Mouse (Mus musculus): ENCODE data around the gene Gm28308. TPM values are rescaled to one million over a fixed set of nuclear protein-coding genes. Genes with fewer than 3 reads are reported as not detected.
A peak's percentile ranks its signal among the peaks of the same experiment; 100 is the strongest.

Gene Gm28308
- total RNA-seq, 2 experiments from 2014 or later = not detected

- Histone ChIP-seq H3K4me3 (no peak overlapping the region), H3K27ac (no peak overlapping the region)
- intact Hi-C loops (cut with DNase I) = loop anchor here (5.0 kb wide), 1 partner anchor 208 kb away; no protein-coding TSS in a partner anchor
- DNase-seq (ENCODE audit: extremely low spot score in 1 of 2, low spot score in 2 of 2) = no peak
- no peak for TF ChIP-seq CTCF (IDR thresholded peaks at IDR 0.05)
These were observed 1.9 kb upstream of the Gm28308 start for GRCm38 (mm10) chr6:52215070-52215469.

- DNase-seq (ENCODE audit: extremely low spot score in 1 of 2, low spot score in 2 of 2) = no peak
- TF ChIP-seq CTCF (IDR thresholded peaks at IDR 0.05) = no peak
- intact Hi-C loops (cut with DNase I) = no loop called here
These were observed 1.1 kb upstream of the Gm28308 start for GRCm38 (mm10) chr6:52214271-52214670.

GRCm38 (mm10) chr6:52212556-52213118 is 502 bp downstream of the Gm28308 start:
- Histone ChIP-seq H3K4me3 (no peak overlapping the region), H3K27ac (no peak overlapping the region)
- intact Hi-C loops (cut with DNase I) = loop anchor here (1.0 kb wide), 1 partner anchor 1031 kb away; no protein-coding TSS in a partner anchor
- TF ChIP-seq CTCF (IDR thresholded peaks at IDR 0.05) = no peak
- DNase-seq (ENCODE audit: extremely low spot score in 1 of 2, low spot score in 2 of 2) = no peak

More at GRCm38 (mm10) chr6:52214271-52214670, 1.1 kb upstream of the Gm28308 start:
- Histone ChIP-seq H3K27ac (no peak overlapping the region), H3K4me3 (no peak overlapping the region)

GRCm38 (mm10) chr6:52211961-52212360 is 1.2 kb downstream of the Gm28308 start:
- no peak for TF ChIP-seq CTCF (IDR thresholded peaks at IDR 0.05)
- no peak for DNase-seq (ENCODE audit: extremely low spot score in 1 of 2, low spot score in 2 of 2)
- Histone ChIP-seq H3K4me3 (no peak overlapping the region), H3K27ac (no peak overlapping the region)
- intact Hi-C loops (cut with DNase I) = no loop called here

- Histone ChIP-seq H3K4me3 (no peak overlapping the region), H3K27ac (no peak overlapping the region)
- peak; percentile 87 for TF ChIP-seq CTCF (IDR thresholded peaks at IDR 0.05)
- peak; percentile 42 to 58 for DNase-seq (ENCODE audit: extremely low spot score in 1 of 2, low spot score in 2 of 2)
- intact Hi-C loops (cut with DNase I) = no loop called here
These were observed 1.8 kb downstream of the Gm28308 start for GRCm38 (mm10) chr6:52211170-52211935.

GRCm38 (mm10) chr6:52209685-52210046 is 3.5 kb downstream of the Gm28308 start:
- Histone ChIP-seq H3K4me3 (no peak overlapping the region), H3K27ac (no peak overlapping the region)
- DNase-seq (ENCODE audit: extremely low spot score in 1 of 2, low spot score in 2 of 2) = no peak
- TF ChIP-seq CTCF (IDR thresholded peaks at IDR 0.05) = no peak
- intact Hi-C loops (cut with DNase I) = no loop called here

- intact Hi-C loops (cut with DNase I) = no loop called here
- TF ChIP-seq CTCF (IDR thresholded peaks at IDR 0.05) = no peak
- DNase-seq (ENCODE audit: extremely low spot score in 1 of 2, low spot score in 2 of 2) = no peak
- H3K27ac ChIP-seq = no peak overlapping the region
- no peak overlapping the region for H3K4me3 ChIP-seq
These were observed 4.1 kb downstream of the Gm28308 start for GRCm38 (mm10) chr6:52208868-52209684.

- no peak within 1 kb of the TSS for H3K27ac ChIP-seq
- intact Hi-C loops (cut with DNase I) = no loop called here
- H3K4me3 ChIP-seq = no peak within 1 kb of the TSS
- DNase-seq (ENCODE audit: extremely low spot score in 1 of 2, low spot score in 2 of 2) = no peak
- TF ChIP-seq CTCF (IDR thresholded peaks at IDR 0.05) = no peak
These were observed 4.9 kb downstream of the Gm28308 start, which contains the start of gene Hoxa6 for GRCm38 (mm10) chr6:52208072-52208867. TSS of gene Hoxa6 (minus strand) at chr6:52208722.

- no peak for TF ChIP-seq CTCF (IDR thresholded peaks at IDR 0.05)
- no peak overlapping the region for H3K4me3 ChIP-seq
- DNase-seq (ENCODE audit: extremely low spot score in 1 of 2, low spot score in 2 of 2) = no peak
- no peak overlapping the region for H3K27ac ChIP-seq
- intact Hi-C loops (cut with DNase I) = no loop called here
These were observed 5.5 kb downstream of the Gm28308 start for GRCm38 (mm10) chr6:52207684-52207976.

GRCm38 (mm10) chr6:52206882-52207683 is 6.1 kb downstream of the Gm28308 start:
- intact Hi-C loops (cut with DNase I) = no loop called here
- TF ChIP-seq CTCF (IDR thresholded peaks at IDR 0.05) = no peak
- H3K27ac ChIP-seq = no peak overlapping the region
- no peak overlapping the region for H3K4me3 ChIP-seq
- DNase-seq (ENCODE audit: extremely low spot score in 1 of 2, low spot score in 2 of 2) = no peak

Data from left cerebral cortex, adult 2 months (tissue).